Mouse (Mus musculus) stomach, embryonic 15.5 days (tissue): ENCODE data around the gene Zfp747. TPM values are rescaled to one million over a fixed set of nuclear protein-coding genes. Genes with fewer than 3 reads are reported as not detected.
A peak's percentile ranks its signal among the peaks of the same experiment; 100 is the strongest.
"Not testable (repeated sequence)": the region's sequence is repeated elsewhere in the genome, so short reads cannot be mapped to it uniquely, and the experiment has no call there.

ENCODE experiments used
- ATAC-seq: fragments of 200-750 bp; cut with Nextera tagmentation; 2 replicates; pipeline ENCODE4 v1.8.0; 2017; ENCODE audit warnings: low read depth, moderate number of reproducible peaks, moderate TSS enrichment; ENCODE audit not compliant: insufficient read depth, low FRiP score
- H3K27ac ChIP-seq: fragments of 300-500 bp; sonication (generic); 2 replicates; pipeline ENCODE4 v1.5.1; 2015; ENCODE audit warnings: mild to moderate bottlenecking, inconsistent platforms
- H3K27me3 ChIP-seq: fragments of 300-500 bp; sonication (generic); replicated peaks from 2 replicates; pipeline ENCODE4 v1.6.1; 2015; ENCODE audit warnings: inconsistent platforms
- H3K36me3 ChIP-seq: fragments of 300-500 bp; sonication (generic); 2 replicates; pipeline ENCODE4 v1.6.1; 2015; ENCODE audit warnings: inconsistent platforms
- H3K4me1 ChIP-seq: fragments of 300-500 bp; sonication (generic); 2 replicates; pipeline ENCODE4 v1.6.1; 2015; ENCODE audit warnings: inconsistent platforms
- H3K4me2 ChIP-seq: fragments of 300-500 bp; sonication (generic); 2 replicates; pipeline ENCODE4 v1.6.1; 2015; ENCODE audit warnings: mild to moderate bottlenecking, inconsistent platforms
- H3K4me3 ChIP-seq: fragments of 300-500 bp; sonication (generic); replicated peaks from 2 replicates; pipeline ENCODE4 v1.5.1; 2015; ENCODE audit warnings: inconsistent platforms
- H3K9ac ChIP-seq: fragments of 300-500 bp; sonication (generic); 2 replicates; pipeline ENCODE4 v1.6.1; 2015; ENCODE audit warnings: inconsistent platforms
- H3K9me3 ChIP-seq: fragments of 300-500 bp; sonication (generic); 2 replicates; pipeline ENCODE4 v1.6.1; 2016; ENCODE audit warnings: inconsistent platforms
- WGBS: fragments of 180-500 bp; shearing (Covaris S2); methylation state at CpG from one replicate; pipeline ENCODE4 v1.1.7; 2015; 5-methylcytosine and 5-hydroxymethylcytosine counted together
- polyA plus RNA-seq: library from polyadenylated mRNA; unstranded; fragments of >200 nt; fragmentation: Nextera tagmentation; extraction: Ambion mirVana; gene quantifications from 2 replicates; pipeline ENCODE4 v1.2.1, GENCODE M21; 2015

The Zfp747 gene
- polyA plus RNA-seq, 1 experiment from 2014 or later: 9.0 TPM

DNA sequence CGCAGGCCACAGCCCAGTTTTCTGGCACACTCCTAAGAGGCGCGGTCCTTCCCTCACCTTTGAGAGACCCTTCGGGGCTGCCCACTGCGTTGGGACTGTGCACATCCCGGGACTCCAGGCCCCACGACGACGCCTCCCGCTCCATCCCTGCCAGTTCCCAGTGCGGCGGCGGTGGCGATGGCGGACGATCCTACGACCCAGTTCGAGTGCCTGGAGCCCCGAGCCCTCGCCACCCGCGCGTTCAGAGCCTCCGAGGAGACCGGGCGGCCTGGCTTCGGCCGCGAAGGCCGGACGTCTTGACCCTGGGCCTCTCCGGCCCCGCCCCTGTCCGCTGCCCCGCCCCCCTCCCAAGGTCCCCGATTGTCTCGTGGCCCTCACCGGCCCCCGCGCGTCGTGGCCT, 30.8 kb downstream of the Zfp747 start:
- under 1% methylated on average over 39 of the region's 42 CpGs for WGBS
- ATAC-seq: peak; percentile 37
- Histone ChIP-seq H3K27me3 (no peaks in the 10 kb centered on the region), H3K27ac (peak overlapping the region; percentile 96), H3K4me3 (peak overlapping the region; percentile 89), H3K9me3 (no peaks in the 10 kb centered on the region), H3K36me3 (peaks cover 17% of the 10 kb centered on the region), H3K4me1 (peaks cover 14% of the 10 kb centered on the region; the same call in 1 of the 2 replicates), H3K9ac (peak overlapping the region; percentile 91), H3K4me2 (peak overlapping the region; percentile 69)

- Histone ChIP-seq H3K4me1 (peaks cover 14% of the 10 kb centered on the region; the same call in 1 of the 2 replicates), H3K4me3 (peak overlapping the region; percentile 89), H3K9me3 (no peaks in the 10 kb centered on the region), H3K27me3 (no peaks in the 10 kb centered on the region), H3K9ac (peak overlapping the region; percentile 91; the same call in 1 of the 2 replicates), H3K36me3 (peaks cover 17% of the 10 kb centered on the region), H3K27ac (no peak overlapping the region), H3K4me2 (peak overlapping the region; percentile 69)
- 87% methylated on average over 8 of the region's 8 CpGs for WGBS
- no peak for ATAC-seq
Measured at GRCm38 (mm10) chr7:127344371-127344770, 31.5 kb downstream of the Zfp747 start.

DNA sequence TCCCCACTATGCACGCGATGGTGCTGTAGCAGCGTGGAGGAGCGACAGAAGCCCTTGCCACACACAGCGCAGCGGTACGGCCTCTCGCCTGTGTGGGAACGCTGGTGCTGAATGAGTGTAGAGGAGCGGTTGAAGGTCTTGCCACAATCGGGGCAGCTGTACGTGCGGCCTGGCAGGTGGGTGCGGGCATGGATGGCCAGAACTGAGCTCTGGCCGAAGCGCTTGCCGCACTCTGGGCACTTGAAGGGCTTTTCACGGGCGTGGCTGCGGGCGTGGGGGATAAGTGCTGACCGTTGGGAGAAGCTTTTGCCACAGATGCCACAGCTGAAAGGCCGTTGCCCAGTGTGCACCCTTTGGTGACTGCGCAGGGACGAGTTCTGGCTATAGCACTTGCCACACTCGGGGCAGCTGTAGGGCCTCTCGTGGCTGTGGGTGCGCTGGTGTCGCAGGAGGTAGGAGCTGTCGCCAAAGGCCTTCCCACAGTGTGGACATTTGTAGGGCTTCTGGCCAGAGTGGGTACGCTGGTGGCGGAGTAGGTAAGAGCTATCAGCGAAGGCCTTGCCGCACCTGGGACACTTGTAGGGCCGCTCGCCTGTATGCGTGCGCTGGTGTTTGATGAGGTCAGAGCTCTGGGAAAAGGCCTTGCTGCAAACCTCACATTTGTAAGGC, 32.4 kb downstream of the Zfp747 start:
- ATAC-seq: no peak
- Histone ChIP-seq H3K36me3 (peaks cover 17% of the 10 kb centered on the region), H3K9ac (no peak overlapping the region), H3K27ac (no peak overlapping the region), H3K4me3 (no peak overlapping the region), H3K4me1 (peaks cover 14% of the 10 kb centered on the region; the same call in 1 of the 2 replicates), H3K9me3 (no peaks in the 10 kb centered on the region), H3K27me3 (no peaks in the 10 kb centered on the region), H3K4me2 (no peak overlapping the region)
- 92% methylated on average over 38 of the region's 38 CpGs for WGBS

- Histone ChIP-seq H3K9me3 (no peaks in the 10 kb centered on the region), H3K27me3 (no peaks in the 10 kb centered on the region), H3K4me3 (no peak overlapping the region), H3K27ac (no peak overlapping the region), H3K9ac (no peak overlapping the region), H3K4me2 (no peak overlapping the region), H3K4me1 (peaks cover 14% of the 10 kb centered on the region; the same call in 1 of the 2 replicates), H3K36me3 (peaks cover 17% of the 10 kb centered on the region)
- 93% methylated on average over 7 of the region's 7 CpGs for WGBS
- no peak for ATAC-seq
Measured at GRCm38 (mm10) chr7:127342888-127343287, 33.0 kb downstream of the Zfp747 start.

GRCm38 (mm10) chr7:127342332-127342731, 33.5 kb downstream of the Zfp747 start:
- Histone ChIP-seq H3K9ac (no peak overlapping the region), H3K4me3 (no peak overlapping the region), H3K4me2 (no peak overlapping the region), H3K27me3 (no peaks in the 10 kb centered on the region), H3K27ac (no peak overlapping the region), H3K9me3 (no peaks in the 10 kb centered on the region), H3K4me1 (peaks cover 14% of the 10 kb centered on the region; the same call in 1 of the 2 replicates), H3K36me3 (peaks cover 17% of the 10 kb centered on the region)
- 57% methylated on average over 4 of the region's 4 CpGs for WGBS
- no peak for ATAC-seq

DNA sequence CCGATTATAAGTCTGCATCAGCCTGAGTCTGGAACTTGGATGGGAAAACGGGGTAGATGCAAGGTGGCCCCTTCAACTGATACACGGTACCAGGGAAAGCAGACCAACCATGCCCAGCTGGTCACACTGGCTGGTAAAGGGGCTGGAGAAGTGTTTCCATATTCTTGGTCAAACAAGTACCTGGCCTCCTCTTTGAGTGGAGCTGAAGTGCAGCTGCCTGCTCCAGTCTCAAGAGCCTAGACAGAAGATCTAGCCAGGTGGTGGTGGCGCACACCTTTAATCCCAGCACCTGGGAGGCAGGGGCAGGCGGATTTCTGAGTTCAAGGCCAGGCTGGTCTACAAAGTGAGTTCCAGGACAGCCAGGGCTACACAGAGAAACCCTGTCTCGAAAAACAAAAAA, 34.0 kb downstream of the Zfp747 start:
- not testable (repeated sequence) for H3K9me3 ChIP-seq, H3K27ac ChIP-seq, H3K9ac ChIP-seq, ATAC-seq, H3K4me2 ChIP-seq, H3K27me3 ChIP-seq, H3K4me3 ChIP-seq
- peaks cover 14% of the 10 kb centered on the region; the same call in 1 of the 2 replicates for H3K4me1 ChIP-seq
- WGBS: 89% methylated on average over 6 of the region's 6 CpGs
- peaks cover 17% of the 10 kb centered on the region for H3K36me3 ChIP-seq

- Histone ChIP-seq H3K4me2 (no peak overlapping the region), H3K4me1 (peaks cover 14% of the 10 kb centered on the region; the same call in 1 of the 2 replicates), H3K9me3 (no peaks in the 10 kb centered on the region), H3K4me3 (no peak overlapping the region), H3K27me3 (no peaks in the 10 kb centered on the region), H3K9ac (no peak overlapping the region), H3K36me3 (peaks cover 17% of the 10 kb centered on the region), H3K27ac (no peak overlapping the region)
- no peak for ATAC-seq
- 93% methylated on average over 8 of the region's 8 CpGs for WGBS
Measured at GRCm38 (mm10) chr7:127341356-127341755, 34.5 kb downstream of the Zfp747 start.

GRCm38 (mm10) chr7:127337636-127338035, 38.2 kb downstream of the Zfp747 start:
- no peaks in the 10 kb centered on the region for H3K4me1 ChIP-seq
- ATAC-seq: no peak
- H3K27me3 ChIP-seq: no peaks in the 10 kb centered on the region
- H3K9ac ChIP-seq: no peak overlapping the region
- no peak overlapping the region for H3K4me3 ChIP-seq
- no peak overlapping the region for H3K4me2 ChIP-seq
- peaks cover 7% of the 10 kb centered on the region; the same call in 1 of the 2 replicates for H3K36me3 ChIP-seq
- WGBS: 63% methylated on average over 4 of the region's 4 CpGs
- no peak overlapping the region for H3K27ac ChIP-seq
- H3K9me3 ChIP-seq: no peaks in the 10 kb centered on the region

DNA sequence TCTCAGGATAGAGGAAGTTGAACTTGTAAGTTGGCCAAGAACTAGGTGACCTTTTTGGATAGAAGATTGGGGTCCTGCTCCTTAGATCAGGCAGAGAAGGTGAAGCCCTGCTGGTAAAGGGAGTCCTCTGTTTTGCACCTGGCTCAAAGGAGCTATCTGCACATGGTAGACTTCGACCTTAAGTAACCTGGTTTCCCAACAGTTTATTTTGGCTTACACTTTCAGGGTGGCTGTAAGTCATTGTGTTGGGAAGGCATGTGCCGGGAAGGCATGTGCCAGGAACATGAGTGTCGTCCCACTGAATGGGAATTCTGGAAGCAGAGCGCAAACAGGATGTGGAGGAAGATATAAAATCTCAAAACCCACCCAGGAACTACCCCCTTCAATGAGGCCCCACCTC, 40.2 kb downstream of the Zfp747 start:
- 87% methylated on average over 4 of the region's 4 CpGs for WGBS
- Histone ChIP-seq H3K4me2 (no peak overlapping the region), H3K9me3 (no peaks in the 10 kb centered on the region), H3K27me3 (no peaks in the 10 kb centered on the region), H3K27ac (no peak overlapping the region), H3K4me1 (no peaks in the 10 kb centered on the region), H3K9ac (no peak overlapping the region), H3K4me3 (no peak overlapping the region), H3K36me3 (no peaks in the 10 kb centered on the region)
- ATAC-seq: no peak

DNA sequence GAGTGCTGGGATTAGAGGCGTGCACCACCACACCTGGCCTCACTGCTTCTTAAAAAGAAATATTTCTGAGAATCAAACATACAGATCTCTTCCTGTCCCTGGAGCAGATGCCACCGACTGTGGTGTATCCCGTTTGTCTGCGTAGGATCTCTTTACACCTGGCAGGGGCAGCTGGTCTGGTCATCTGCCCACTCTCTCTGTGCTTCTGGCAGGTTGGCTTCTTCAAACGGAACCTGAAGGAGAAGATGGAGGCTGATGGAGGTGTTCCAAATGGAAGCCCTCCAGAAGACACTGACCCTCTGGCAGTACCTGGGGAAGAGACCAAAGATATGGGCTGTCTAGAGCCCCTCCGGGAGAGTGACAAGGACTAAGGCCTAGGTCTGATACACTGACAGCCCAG, 42.6 kb downstream of the Zfp747 start:
- Histone ChIP-seq H3K36me3 (no peaks in the 10 kb centered on the region), H3K4me2 (no peak overlapping the region), H3K27me3 (no peaks in the 10 kb centered on the region), H3K9ac (no peak overlapping the region), H3K27ac (no peak overlapping the region), H3K4me3 (no peak overlapping the region), H3K9me3 (no peaks in the 10 kb centered on the region), H3K4me1 (no peaks in the 10 kb centered on the region)
- WGBS: 83% methylated on average over 6 of the region's 6 CpGs
- no peak for ATAC-seq

DNA sequence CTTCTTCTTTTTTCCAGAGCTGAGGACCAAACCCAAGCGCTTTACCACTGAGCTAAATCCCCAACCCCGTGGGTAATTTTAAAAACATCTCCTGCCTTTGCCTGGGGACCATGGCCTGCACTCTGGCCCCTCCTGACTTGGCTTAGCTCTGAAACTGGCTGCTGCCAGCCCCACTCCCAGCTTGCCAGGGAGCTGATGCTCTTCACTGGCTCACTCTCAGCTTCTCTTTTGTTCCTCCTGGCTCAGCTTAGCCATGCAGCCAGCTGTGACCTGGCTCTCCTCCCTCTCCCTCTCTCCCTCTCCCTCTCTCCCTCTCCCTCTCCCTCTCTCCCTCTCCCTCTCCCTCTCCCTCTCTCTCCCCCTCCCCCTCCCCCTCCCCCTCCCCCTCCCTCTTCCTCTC, 49.2 kb downstream of the Zfp747 start:
- WGBS: 59% methylated on average over 2 of the region's 2 CpGs
- Histone ChIP-seq H3K9me3 (no peaks in the 10 kb centered on the region), H3K9ac (no peak overlapping the region), H3K27ac (no peak overlapping the region), H3K4me1 (no peaks in the 10 kb centered on the region), H3K4me3 (no peak overlapping the region), H3K27me3 (no peaks in the 10 kb centered on the region), H3K36me3 (no peaks in the 10 kb centered on the region), H3K4me2 (no peak overlapping the region)
- no peak for ATAC-seq

DNA sequence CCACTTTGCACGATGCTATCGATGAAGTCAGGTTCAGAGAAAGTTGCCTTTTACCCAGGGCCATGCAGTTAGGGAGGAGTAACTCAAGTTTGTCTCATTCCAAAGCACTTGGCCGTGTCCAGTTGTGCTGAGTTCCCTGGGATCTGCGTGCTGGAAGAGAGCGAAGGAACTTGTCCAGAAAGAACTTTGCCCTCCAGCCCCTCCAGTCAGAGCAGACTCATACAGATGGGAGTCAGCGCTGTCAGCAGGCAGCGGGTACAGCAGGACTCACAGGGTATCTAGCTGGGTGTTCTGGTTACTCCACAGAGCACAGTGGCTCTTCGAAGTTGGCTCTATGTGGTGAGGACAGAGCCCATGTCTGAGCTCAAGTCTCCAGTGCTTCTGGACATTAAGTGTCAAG, 50.3 kb downstream of the Zfp747 start:
- Histone ChIP-seq H3K27me3 (no peaks in the 10 kb centered on the region), H3K4me3 (no peak overlapping the region), H3K9ac (no peak overlapping the region), H3K4me1 (no peaks in the 10 kb centered on the region), H3K4me2 (no peak overlapping the region), H3K27ac (no peak overlapping the region), H3K36me3 (no peaks in the 10 kb centered on the region), H3K9me3 (no peaks in the 10 kb centered on the region)
- ATAC-seq: no peak
- WGBS: 85% methylated on average over 8 of the region's 8 CpGs
